Mouse (Mus musculus) liver, adult (tissue): Measurements from ENCODE around the gene Actr1a.

Experiments used
- GATA4 ChIP-seq: IDR thresholded peaks from 2 replicates; pipeline ENCODE4 v1.6.1; 2014; ENCODE audit warnings: mild to moderate bottlenecking, low read length; ENCODE audit not compliant: insufficient replicate concordance

The Actr1a gene

DNA sequence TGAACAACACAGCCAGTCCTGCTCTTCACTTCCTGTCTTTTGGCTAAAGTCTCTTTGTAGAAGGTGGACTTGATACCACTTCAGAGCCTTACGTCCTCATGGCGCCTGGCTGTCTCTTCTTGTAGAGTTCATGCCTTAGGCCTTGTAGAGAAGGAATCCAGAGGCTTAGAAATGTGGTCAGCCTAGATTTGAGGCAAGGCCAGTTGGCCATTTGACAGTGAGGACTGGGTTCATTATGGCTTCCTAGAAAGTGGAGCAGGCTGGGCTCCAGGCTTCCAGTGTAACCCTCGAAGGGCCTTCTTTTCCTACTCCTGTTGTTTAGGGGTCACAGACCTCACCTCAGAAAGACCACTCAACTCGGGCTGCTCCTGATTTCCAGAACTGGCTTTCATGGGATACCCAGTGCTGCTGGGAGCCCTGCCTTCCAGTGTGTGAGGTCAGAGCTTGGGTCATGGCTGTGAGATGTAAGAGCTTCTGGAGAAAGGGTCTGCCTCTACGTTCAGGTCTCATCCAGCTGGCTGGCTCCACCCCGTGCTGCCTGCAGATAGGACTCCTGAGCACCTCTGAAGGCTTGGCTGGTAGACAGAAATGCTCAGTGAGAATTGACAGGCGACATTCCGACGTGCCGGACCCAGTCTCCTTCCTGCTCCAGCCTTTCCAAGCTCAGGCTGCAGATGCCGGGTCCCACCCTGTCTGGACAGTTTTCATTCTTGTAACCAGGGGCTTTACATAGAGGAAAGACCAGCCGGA, 16.7 kb upstream of the Actr1a start:
- TF ChIP-seq GATA4, result no peak

DNA sequence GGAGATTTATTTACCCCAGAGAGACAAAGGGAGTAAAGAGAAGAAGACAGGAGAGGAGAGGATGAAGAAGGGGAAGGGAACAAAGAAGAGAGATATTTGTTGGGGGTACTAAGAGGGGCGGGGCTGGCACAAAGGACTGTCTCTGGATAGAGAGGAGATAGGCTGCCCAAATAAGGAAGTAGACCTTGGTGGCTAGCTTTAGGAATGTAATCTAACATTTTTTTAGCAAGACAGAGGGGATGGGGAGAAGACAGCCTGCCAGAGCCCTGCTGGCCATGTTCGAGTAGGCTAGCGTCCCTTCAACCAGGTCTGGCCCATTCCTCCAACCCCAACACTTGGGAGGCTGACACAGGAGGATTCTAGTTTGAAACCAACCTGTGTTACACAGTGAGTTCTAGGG, 14.0 kb upstream of the Actr1a start:
- TF ChIP-seq GATA4, result no peak

- no peak for TF ChIP-seq GATA4
Measured at GRCm38 (mm10) chr19:46406592-46407386, 11.2 kb upstream of the Actr1a start.

GRCm38 (mm10) chr19:46404030-46404429, 8.5 kb upstream of the Actr1a start:
- no peak for TF ChIP-seq GATA4

- TF ChIP-seq GATA4, result no peak
Measured at GRCm38 (mm10) chr19:46400558-46400957, 5.0 kb upstream of the Actr1a start.

- no peak for TF ChIP-seq GATA4
Measured at GRCm38 (mm10) chr19:46399886-46400285, 4.3 kb upstream of the Actr1a start.

GRCm38 (mm10) chr19:46399372-46399771, 3.8 kb upstream of the Actr1a start:
- no peak for TF ChIP-seq GATA4

DNA sequence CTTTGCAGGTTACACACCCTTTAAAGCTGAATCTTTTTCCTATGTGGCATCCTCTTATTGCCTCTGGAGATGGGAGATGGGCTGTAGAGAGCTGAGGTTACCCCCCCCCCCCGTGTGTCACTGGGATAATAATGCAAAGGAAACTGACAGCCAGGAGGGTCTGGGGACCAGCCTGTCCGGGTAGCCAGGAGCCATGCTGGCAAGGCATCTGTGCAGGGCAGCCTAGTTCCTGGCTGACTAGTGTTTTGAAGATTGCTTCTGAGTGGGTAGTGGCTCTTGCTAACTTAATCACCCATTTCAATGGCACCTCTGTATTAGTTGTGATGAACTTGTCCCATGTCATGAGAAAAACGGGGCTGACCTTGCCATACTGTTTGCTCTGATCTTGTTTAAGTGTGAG, 2.9 kb upstream of the Actr1a start:
- no peak for TF ChIP-seq GATA4

DNA sequence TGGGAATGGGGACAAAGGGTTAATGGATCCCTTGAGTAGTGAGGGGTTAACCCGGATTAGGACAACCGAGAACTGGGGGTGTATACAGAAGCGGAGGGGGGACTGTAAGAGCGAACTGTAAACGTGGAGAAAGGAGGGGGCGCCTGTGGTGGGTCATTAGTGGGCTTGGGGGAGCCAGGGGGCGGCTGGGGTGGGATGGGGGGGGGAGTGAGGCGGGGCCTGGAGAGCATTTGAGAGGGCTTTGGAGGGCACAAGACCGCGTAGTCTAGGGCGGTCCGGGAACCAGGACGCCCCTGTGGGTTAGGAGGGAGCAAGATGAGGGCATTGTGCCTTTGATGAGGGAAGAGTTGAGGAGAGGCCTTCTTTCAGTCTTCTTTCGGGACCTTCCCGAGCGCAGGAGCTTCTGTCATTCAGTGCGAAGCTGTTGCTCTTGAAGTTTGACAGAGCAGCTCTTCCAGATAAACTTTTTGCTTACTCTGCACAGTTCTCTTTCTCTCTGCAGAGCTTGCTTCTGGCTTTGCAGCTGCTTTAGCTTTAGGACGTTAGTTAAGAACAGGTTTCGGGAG, 2.0 kb upstream of the Actr1a start:
- no peak for TF ChIP-seq GATA4

DNA sequence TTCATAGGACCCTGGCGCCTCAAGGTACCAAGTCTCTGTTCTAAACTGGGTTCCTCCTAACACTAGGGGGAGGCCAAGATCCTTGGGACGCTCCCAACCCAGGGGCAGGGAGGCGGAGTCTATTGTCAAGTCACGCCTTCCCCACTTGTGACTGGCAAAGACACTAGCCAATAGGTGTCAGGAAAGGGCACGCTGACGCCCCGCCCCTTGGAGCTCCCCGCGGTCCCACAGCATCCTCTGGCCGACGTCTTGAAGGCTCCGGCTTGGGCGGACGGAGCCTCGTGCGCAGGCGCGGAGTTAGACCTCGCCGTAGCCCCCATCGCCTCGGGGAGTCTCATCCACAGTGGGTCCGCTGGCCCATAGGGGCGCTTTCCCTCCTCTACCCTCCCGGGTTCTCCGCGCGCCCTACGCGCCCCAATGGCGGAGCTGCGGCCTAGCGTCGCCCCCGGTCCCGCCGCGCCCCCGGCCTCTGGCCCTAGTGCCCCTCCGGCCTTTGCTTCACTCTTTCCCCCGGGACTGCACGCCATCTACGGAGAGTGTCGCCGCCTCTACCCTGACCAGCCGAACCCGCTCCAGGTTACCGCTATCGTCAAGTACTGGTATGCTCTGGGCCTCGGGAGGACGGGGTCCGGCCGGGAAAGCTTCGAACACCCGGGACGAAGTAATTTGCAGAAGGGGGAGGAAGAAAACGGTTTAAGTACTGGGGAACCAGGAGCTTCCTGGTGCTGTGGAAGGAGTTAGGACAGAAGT, 1.3 kb upstream of the Actr1a start, which contains the start of gene Sufu:
Gene Sufu, plus strand, starts transcription at position 211 of the 750 bp plus-strand sequence.
- TF ChIP-seq GATA4, result no peak

DNA sequence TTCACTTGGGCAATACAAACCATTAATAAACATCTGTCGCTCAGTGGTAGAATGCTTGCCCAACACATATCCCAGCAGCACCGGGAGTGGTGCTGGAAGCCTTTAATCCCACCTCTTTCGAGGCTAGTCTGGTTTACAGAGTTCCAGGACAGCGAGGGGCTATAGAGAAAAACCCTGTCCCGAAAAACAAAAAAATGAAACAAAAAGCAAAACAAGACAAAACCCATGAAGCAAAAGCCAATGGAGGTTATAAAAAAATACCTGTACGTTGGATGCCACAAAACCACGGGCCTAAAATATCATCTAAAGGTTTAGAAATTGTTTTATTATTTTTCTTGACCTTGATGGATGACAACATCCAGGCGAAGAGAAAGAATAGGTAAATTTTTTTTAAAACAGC, 561 bp upstream of the Actr1a start:
- TF ChIP-seq GATA4, result no peak

DNA sequence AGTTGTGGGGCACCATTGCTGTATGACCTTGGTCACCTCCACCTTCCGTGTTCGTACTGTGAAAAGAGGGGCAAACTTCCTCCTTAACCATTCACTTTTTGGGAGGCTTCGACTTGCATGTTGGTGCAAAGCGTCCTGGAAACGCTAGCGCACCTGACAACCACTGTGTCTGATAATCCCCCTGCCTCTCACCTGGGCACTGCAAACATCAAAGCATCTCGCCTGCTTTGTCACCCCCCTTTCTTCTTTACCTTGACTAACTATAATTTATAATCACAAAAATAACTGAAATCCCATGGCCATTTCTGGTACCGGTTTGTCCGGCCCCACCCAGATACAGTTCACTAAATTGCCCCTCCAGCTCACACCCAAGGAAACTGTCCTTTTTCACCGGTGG, 838 bp downstream of the Actr1a start:
- no peak for TF ChIP-seq GATA4

- TF ChIP-seq GATA4, result no peak
Measured at GRCm38 (mm10) chr19:46392018-46392417, 3.5 kb downstream of the Actr1a start.

GRCm38 (mm10) chr19:46389872-46390271, 5.7 kb downstream of the Actr1a start:
- TF ChIP-seq GATA4, result no peak

DNA sequence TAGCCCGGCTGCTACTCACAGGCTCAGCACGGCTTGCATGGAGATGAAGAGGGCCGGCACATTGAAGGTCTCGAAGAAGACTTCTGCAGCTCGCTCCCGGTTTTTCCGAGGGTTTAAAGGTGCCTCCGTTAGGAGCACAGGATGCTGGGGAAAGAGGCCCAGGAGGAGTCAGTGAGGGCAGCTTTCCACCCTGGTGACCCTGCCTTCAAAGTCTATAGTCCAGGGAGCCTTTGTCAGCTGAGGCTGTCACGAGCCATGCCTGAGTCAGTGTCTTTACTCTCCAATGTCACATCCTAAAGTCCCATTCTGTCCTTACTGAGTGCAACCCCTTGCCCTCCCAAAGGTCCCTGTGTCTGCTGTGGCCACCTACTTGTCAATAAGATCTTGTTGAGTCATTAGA, 13.3 kb downstream of the Actr1a start:
- TF ChIP-seq GATA4, result no peak
